Mouse (Mus musculus): Measurements from ENCODE around the gene Nkapl.

Nkapl gene

DNA sequence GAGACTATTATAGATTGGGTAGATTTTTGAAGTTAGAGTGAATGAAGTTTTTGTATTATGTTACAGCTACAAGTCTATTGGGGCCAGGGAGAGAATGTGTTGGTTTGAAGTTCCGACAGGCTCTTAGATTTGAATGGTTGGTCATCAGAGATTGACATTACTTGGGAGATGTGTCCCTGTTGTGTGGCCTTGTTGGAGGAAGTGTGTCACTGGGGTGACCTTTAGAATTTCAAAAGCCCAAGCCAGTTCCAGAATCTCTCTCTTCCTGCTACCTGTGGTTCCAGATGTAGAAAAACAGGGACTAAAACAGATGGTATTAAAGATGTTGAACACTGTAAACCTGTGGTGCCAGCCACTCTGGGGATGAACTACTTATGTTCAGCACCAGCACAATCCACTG lies 40.7 kb downstream of the Nkapl start:
- DNase-seq = no peak

- DNase-seq = no peak
These were observed 45.0 kb downstream of the Nkapl start for GRCm38 (mm10) chr13:21423301-21423700.

DNA sequence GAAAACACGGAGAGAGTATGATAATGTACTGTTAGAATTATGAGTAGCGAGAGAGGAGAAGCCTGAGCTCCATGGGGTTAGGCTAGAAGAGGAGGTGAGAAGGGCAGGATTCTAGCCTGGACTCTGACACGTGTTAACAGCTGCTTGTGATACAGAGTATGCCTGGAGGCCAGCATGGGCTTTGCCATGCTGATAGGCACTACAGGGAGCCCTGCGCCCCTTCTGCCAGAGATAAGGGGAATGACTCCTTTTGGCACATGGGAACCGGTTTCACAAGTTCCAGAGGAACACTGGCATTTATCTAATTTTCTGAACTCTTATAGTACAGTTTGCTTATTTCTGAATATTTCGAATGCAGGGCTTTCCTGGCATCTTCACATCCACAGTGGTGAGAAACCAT lies 49.4 kb downstream of the Nkapl start:
- no peak for DNase-seq

- no peak for DNase-seq
These were observed 50.9 kb downstream of the Nkapl start for GRCm38 (mm10) chr13:21417298-21418010.

Measured in kidney, postnatal 36 days (tissue).